Mouse (Mus musculus) limb, embryonic 15.5 days (tissue): ENCODE measurements around the gene Crnkl1. TPM values are rescaled to one million over a fixed set of nuclear protein-coding genes. Genes with fewer than 3 reads are reported as not detected.
"Not testable (repeated sequence)": the region's sequence is repeated elsewhere in the genome, so short reads cannot be mapped to it uniquely, and the experiment has no call there.

Experiments used
- ATAC-seq: fragments of 200-750 bp; cut with Nextera tagmentation; 2 replicates; pipeline ENCODE4 v1.8.0; 2017; ENCODE audit warnings: low read depth, moderate TSS enrichment; ENCODE audit not compliant: insufficient number of reproducible peaks, low FRiP score, low TSS enrichment
- H3K27ac ChIP-seq: fragments of 300-500 bp; sonication (generic); 2 replicates; pipeline ENCODE4 v1.5.1; 2015; ENCODE audit warnings: moderate library complexity, mild to moderate bottlenecking, inconsistent platforms
- H3K27me3 ChIP-seq: fragments of 300-500 bp; sonication (generic); 2 replicates; pipeline ENCODE4 v1.6.1; 2015; ENCODE audit warnings: inconsistent platforms
- H3K36me3 ChIP-seq: fragments of 300-500 bp; sonication (generic); 2 replicates; pipeline ENCODE4 v1.6.1; 2015; ENCODE audit warnings: inconsistent platforms
- H3K4me1 ChIP-seq: fragments of 300-500 bp; sonication (generic); 2 replicates; pipeline ENCODE4 v1.6.1; 2015; ENCODE audit warnings: inconsistent platforms
- H3K4me2 ChIP-seq: fragments of 300-500 bp; sonication (generic); 2 replicates; pipeline ENCODE4 v1.6.1; 2015; ENCODE audit warnings: mild to moderate bottlenecking, inconsistent platforms
- H3K4me3 ChIP-seq: fragments of 300-500 bp; sonication (generic); 2 replicates; pipeline ENCODE4 v1.5.1; 2015; ENCODE audit warnings: mild to moderate bottlenecking, inconsistent platforms
- H3K9ac ChIP-seq: fragments of 300-500 bp; sonication (generic); 2 replicates; pipeline ENCODE4 v1.6.1; 2015; ENCODE audit warnings: inconsistent platforms
- H3K9me3 ChIP-seq: fragments of 300-500 bp; sonication (generic); 2 replicates; pipeline ENCODE4 v1.6.1; 2016; ENCODE audit warnings: inconsistent platforms
- WGBS: fragments of 180-500 bp; shearing (Covaris S2); methylation state at CpG from one replicate; pipeline ENCODE4 v1.1.7; 2015; 5-methylcytosine and 5-hydroxymethylcytosine counted together
- polyA plus RNA-seq: library from polyadenylated mRNA; unstranded; fragments of >200 nt; fragmentation: Nextera tagmentation; extraction: Ambion mirVana; gene quantifications from 2 replicates; pipeline ENCODE4 v1.2.1, GENCODE M21; 2015

The Crnkl1 gene
- polyA plus RNA-seq, 1 experiment from 2014 or later = 24.4 TPM

DNA sequence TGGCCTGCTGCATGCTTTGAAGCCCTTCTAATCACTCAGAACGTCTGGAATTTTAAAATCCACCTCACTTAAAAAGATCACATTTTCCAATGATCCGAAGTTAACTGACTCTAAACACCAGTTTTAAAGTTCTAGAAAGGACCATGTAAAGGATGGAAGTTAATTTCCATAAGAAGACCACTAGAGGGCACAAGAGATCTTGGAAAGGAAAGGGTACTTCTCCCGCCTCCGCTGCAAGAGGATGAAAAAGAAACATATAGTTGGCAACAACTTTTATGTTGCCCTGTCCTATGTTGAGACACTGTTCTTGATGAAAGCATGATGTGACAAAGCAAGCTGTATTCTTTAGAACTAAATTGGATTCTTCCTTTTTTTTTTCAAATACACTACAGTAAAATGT is 22.6 kb upstream of the Crnkl1 start:
- H3K27ac ChIP-seq = no peak overlapping the region
- H3K4me1 ChIP-seq = no peaks in the 10 kb centered on the region
- H3K27me3 ChIP-seq = no peaks in the 10 kb centered on the region; the same call in 1 of the 2 replicates
- H3K36me3 ChIP-seq = no peaks in the 10 kb centered on the region
- no peaks in the 10 kb centered on the region for H3K9me3 ChIP-seq
- no peak overlapping the region for H3K4me2 ChIP-seq
- no peak overlapping the region for H3K9ac ChIP-seq
- no peak overlapping the region for H3K4me3 ChIP-seq
- WGBS = 5% methylated on average over 4 of the region's 4 CpGs
- no peak for ATAC-seq

DNA sequence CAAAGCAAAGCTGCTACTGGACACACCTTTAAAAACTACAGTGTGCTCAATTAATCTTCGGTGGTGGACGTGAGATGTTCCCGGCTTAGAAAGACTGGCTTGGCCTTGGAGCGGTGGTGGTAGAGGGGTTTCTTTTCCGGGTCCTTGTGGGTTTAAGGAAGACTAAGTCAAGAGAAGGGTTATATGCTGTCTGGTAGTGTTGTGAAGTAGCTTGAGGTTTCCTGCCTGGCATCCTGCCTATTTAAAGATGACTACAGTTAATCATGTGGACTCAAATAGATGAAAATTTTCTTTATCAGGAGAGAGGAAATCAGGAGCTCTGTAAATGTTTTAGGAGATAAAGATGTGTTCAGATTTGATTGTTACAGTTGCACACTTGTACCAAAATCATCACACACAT is 21.5 kb upstream of the Crnkl1 start:
- no peaks in the 10 kb centered on the region for H3K4me1 ChIP-seq
- H3K27me3 ChIP-seq = no peaks in the 10 kb centered on the region; the same call in 1 of the 2 replicates
- no peak overlapping the region for H3K4me2 ChIP-seq
- H3K9me3 ChIP-seq = no peaks in the 10 kb centered on the region
- no peak overlapping the region for H3K4me3 ChIP-seq
- ATAC-seq = no peak
- no peaks in the 10 kb centered on the region for H3K36me3 ChIP-seq
- WGBS = 69% methylated on average over 5 of the region's 5 CpGs
- no peak overlapping the region for H3K27ac ChIP-seq
- H3K9ac ChIP-seq = no peak overlapping the region

DNA sequence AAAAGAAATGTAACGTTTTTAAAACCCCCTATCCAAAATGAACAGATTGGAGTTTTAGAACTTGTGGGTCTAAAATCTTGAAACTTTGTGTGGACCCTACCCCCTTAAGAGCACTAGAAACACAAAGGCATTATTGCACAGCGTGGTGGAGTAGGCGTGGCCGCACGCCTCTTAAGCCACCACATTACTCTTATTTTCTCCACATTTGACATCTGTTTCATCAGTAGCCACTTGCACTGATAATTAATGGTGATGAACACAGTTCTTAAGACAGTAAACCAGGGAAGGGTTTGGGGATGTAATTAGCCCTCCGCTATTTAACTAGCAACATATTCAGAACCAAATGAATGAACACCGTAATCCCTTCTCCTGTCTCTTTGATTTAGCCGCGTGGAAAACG is 21.0 kb upstream of the Crnkl1 start:
- Histone ChIP-seq H3K4me3 (no peak overlapping the region), H3K9me3 (no peaks in the 10 kb centered on the region), H3K27me3 (no peaks in the 10 kb centered on the region; the same call in 1 of the 2 replicates), H3K4me1 (no peaks in the 10 kb centered on the region), H3K9ac (no peak overlapping the region), H3K36me3 (no peaks in the 10 kb centered on the region), H3K27ac (no peak overlapping the region), H3K4me2 (no peak overlapping the region)
- no peak for ATAC-seq
- WGBS = 59% methylated on average over 10 of the region's 10 CpGs

DNA sequence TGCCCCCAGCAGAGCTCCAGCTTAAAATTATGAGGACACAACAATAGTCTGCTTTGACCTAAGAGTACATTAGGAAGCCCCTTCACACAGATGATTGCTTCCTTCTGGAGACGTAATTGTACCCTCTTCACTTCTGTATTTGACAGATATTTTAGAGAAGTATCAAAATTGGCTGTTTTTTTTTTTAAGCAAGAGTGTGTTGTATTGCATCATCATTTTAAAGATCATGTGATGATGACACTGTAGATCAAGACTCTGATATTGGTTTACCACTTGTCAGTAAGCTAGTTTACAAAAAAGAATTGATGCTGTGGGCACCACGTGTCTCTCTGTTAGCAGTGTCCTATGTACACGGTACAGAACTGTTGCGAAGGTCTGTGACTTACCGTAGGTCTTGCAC is 17.9 kb upstream of the Crnkl1 start:
- Histone ChIP-seq H3K9me3 (no peaks in the 10 kb centered on the region), H3K4me1 (no peaks in the 10 kb centered on the region), H3K27ac (no peak overlapping the region), H3K4me2 (no peak overlapping the region), H3K9ac (no peak overlapping the region), H3K27me3 (no peaks in the 10 kb centered on the region), H3K36me3 (no peaks in the 10 kb centered on the region), H3K4me3 (no peak overlapping the region)
- WGBS = 76% methylated on average over 5 of the region's 5 CpGs
- no peak for ATAC-seq

DNA sequence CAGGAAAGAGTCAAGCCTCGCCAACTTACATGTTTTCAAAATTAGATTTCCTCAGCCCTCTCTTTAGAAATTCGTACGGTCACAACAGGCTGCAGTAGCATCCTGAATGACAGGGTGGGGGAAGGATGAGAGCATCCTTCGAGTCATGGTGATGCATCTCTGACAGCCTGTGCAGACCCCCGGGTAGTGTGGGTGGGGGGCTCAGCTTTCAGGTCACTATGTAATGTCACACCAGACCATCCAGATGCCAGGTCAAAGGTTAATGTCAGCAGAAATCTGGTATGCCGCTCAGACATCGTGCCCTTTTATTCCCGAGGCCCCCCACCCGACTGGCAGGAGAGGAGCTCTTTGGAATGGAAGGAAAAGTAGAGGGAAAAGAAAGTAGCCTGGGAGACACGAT is 15.4 kb upstream of the Crnkl1 start:
- ATAC-seq = no peak
- no peak overlapping the region for H3K4me2 ChIP-seq
- H3K4me1 ChIP-seq = no peaks in the 10 kb centered on the region
- no peak overlapping the region for H3K4me3 ChIP-seq
- H3K36me3 ChIP-seq = no peaks in the 10 kb centered on the region
- H3K9ac ChIP-seq = no peak overlapping the region
- H3K27me3 ChIP-seq = no peaks in the 10 kb centered on the region
- H3K27ac ChIP-seq = no peak overlapping the region
- H3K9me3 ChIP-seq = no peaks in the 10 kb centered on the region
- WGBS = 18% methylated on average over 10 of the region's 10 CpGs

DNA sequence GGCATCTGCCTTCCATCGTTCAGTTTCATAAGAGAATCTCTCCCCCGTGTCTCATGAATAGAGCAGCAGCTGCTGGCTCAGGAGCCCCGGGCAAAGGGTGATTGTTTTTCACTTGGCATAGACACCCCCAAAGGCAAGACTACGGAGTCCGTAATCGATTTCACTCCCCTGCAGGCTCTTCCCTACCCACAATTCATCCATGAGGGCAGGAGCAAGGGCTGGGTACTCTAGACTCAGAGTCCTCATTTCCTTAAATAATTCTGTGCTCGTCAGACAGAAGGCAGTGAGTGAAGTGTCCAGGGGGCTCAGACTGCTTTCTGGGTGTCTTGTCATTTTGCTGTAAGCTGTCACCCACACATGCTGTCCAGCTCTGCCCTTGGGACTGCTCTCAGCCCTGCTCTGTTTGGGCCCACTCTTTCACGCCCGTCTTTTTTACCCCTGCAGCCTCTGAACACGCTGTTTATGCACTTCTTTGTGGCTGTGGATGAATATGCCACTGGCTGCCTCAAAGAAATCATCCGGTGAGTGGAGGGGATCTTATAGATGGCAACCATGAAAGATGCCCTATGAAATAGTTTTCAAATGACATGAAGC is 14.8 kb upstream of the Crnkl1 start:
- no peak overlapping the region for H3K4me2 ChIP-seq
- H3K4me3 ChIP-seq = no peak overlapping the region
- no peak overlapping the region for H3K9ac ChIP-seq
- WGBS = 49% methylated on average over 11 of the region's 11 CpGs
- H3K36me3 ChIP-seq = no peaks in the 10 kb centered on the region
- H3K27ac ChIP-seq = no peak overlapping the region
- no peaks in the 10 kb centered on the region for H3K9me3 ChIP-seq
- no peaks in the 10 kb centered on the region for H3K27me3 ChIP-seq
- no peaks in the 10 kb centered on the region for H3K4me1 ChIP-seq
- no peak for ATAC-seq

DNA sequence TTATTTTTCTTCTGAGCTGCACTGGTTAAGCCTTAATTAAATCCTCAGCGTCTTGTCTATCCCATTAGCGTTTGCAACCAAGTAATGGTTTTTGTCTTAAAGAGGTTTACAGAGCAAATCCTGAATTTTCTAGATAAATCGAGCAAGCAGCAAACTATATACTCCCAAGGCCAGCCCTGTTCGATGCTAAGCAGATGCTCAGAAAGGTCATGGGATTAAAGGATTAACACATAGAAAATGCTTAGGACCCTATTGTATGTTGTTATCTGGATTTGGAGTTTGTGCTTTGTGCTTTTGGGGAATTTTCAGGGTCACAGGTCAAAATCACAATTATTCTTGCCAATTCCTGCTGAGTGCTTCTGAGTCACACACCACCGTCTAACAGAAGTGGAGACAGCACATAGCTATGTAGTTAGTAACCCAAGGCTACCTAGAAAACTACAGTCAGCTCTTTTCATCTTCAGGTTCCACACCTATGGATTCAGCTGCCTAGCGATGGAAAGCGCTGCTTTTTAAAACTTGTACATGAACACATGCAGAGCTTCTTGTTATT is 13.7 kb upstream of the Crnkl1 start:
- Histone ChIP-seq H3K36me3 (no peaks in the 10 kb centered on the region), H3K9ac (no peak overlapping the region), H3K9me3 (no peaks in the 10 kb centered on the region), H3K4me1 (no peaks in the 10 kb centered on the region), H3K4me3 (no peak overlapping the region), H3K4me2 (no peak overlapping the region), H3K27ac (no peak overlapping the region), H3K27me3 (no peaks in the 10 kb centered on the region)
- no peak for ATAC-seq
- WGBS = 66% methylated on average over 7 of the region's 7 CpGs

DNA sequence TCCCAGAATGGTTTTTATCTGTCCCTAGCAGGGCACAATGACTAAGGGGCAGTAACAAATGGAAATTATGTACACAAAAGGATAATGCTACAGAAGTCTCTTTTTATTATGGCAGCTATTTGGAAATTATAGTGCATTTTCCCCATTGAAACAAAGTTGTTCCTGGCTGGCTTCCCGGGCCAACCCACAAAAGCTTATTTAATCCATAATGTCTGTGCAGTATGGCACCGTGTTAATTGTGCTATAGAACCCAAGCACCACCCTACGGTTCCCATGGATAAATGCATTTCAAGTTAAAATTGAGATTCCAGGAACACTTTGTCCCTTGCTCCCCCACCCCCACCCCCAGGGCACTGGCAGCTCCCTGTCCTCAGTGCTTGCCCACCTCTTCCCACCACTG is 9.5 kb upstream of the Crnkl1 start:
- Histone ChIP-seq H3K4me3 (no peak overlapping the region), H3K9ac (no peak overlapping the region), H3K9me3 (no peaks in the 10 kb centered on the region), H3K4me2 (no peak overlapping the region), H3K4me1 (no peaks in the 10 kb centered on the region), H3K27ac (no peak overlapping the region), H3K36me3 (no peaks in the 10 kb centered on the region), H3K27me3 (no peaks in the 10 kb centered on the region)
- 62% methylated on average over 3 of the region's 3 CpGs for WGBS
- no peak for ATAC-seq

DNA sequence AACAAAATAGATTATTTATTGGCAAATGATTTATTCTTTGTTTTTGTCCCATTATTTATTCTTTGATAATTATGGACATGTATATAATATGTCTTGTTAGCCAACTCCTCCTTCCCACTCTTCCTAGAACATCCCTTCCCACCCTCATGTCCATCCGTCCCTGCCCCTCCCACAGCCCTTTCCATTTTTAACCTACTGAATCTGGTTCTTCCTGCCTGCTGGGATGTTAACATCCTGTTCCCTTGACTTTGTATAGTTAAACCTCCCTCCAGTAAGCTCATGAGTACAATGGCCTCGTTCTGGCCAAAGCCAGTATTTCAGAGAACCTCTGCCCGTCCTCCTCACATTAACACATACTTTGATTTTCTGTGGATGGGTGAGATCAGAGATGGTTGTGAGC is 6.6 kb upstream of the Crnkl1 start:
- Histone ChIP-seq H3K9ac (no peak overlapping the region), H3K4me1 (no peaks in the 10 kb centered on the region), H3K4me2 (no peak overlapping the region), H3K27ac (no peak overlapping the region), H3K9me3 (no peaks in the 10 kb centered on the region), H3K27me3 (no peaks in the 10 kb centered on the region), H3K4me3 (no peak overlapping the region), H3K36me3 (no peaks in the 10 kb centered on the region)
- WGBS = 58% methylated on average over 3 of the region's 3 CpGs
- no peak for ATAC-seq

DNA sequence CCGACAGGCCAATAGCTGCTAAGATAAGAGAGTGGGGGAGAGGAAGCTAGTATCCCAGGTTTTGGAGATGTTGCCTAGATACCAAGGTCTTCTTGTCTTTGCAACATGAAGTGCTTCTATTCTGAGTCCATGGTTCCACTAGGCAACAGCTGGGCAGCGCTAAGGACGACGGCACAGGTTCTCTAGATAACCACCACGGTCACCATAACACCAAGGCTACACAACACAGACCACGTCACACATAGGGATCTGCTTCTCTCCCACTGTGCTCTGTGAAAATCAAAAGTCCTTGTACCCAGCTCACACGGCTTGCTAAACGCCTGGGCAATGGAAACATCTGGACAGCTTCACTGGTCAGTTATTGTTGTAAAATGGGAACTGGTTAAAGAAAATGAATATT is 2.2 kb upstream of the Crnkl1 start:
- Histone ChIP-seq H3K36me3 (peaks cover 4% of the 10 kb centered on the region), H3K4me2 (no peak overlapping the region), H3K27me3 (no peaks in the 10 kb centered on the region), H3K4me3 (no peak overlapping the region), H3K9me3 (no peaks in the 10 kb centered on the region), H3K4me1 (peaks cover 9% of the 10 kb centered on the region), H3K27ac (no peak overlapping the region), H3K9ac (no peak overlapping the region)
- 81% methylated on average over 8 of the region's 8 CpGs for WGBS
- no peak for ATAC-seq

DNA sequence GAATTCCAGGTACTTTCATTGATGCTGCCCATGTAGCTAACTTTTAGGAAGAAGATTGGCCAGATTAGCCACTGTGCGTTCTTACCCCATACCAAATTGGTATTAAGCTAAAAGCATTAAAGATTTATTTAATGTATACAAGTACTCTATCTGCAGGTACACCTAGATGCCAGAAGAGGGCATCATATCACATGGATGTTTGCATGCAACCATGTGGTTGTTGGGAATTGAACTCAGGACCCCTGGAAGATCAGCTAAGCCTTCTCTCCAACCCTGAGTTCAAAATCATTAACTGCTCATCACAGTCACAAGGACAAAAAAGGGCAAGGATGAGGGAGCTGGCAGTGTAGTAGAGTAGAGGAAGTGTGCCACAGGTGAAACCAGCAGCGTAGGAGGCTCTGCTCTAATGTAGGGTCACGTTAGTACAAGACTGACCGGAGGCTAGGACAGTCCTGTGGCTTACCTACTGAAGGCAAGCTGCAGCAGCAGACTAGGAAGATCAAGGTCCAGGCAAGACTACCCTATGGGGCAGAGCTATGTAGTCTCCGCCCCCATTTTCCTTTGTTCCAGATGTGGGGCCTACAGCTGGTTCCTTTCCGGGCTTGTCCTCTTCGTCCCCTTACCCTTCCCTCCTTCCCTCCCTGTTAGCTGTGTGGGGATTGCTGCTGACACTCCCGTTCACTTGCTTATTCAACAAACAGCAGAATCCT is 13.7 kb downstream of the Crnkl1 start:
- peaks cover 83% of the 10 kb centered on the region for H3K36me3 ChIP-seq
- H3K9ac ChIP-seq = no peak overlapping the region
- H3K27me3 ChIP-seq = no peaks in the 10 kb centered on the region
- ATAC-seq = no peak
- H3K4me2 ChIP-seq = no peak overlapping the region
- no peaks in the 10 kb centered on the region for H3K4me1 ChIP-seq
- H3K4me3 ChIP-seq = no peak overlapping the region
- no peak overlapping the region for H3K27ac ChIP-seq
- 85% methylated on average over 8 of the region's 8 CpGs for WGBS
- no peaks in the 10 kb centered on the region for H3K9me3 ChIP-seq

DNA sequence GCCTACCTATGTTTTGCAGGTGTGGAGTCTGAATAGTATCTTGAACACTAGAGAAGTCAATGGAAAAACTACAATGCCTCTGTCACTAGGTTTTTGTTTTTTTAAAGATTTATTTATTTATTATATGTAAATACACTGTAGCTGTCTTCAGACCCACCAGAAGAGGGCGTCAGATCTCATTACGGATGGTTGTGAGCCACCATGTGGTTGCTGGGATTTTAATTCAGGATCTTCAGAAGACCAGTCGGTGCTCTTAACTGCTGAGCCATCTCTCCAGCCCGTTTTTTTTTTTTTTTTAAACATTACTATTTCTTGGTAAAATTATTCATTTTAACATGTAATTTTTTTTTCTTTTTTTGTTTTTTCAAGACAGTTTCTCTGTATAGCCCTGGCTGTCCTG is 28.9 kb downstream of the Crnkl1 start:
- H3K9ac ChIP-seq, H3K4me2 ChIP-seq, H3K27me3 ChIP-seq, H3K4me3 ChIP-seq, H3K9me3 ChIP-seq, H3K27ac ChIP-seq, ATAC-seq: not testable (repeated sequence)
- WGBS = 44% methylated on average over 4 of the region's 4 CpGs
- peaks cover 28% of the 10 kb centered on the region for H3K36me3 ChIP-seq
- peaks cover 16% of the 10 kb centered on the region for H3K4me1 ChIP-seq
